Mouse (Mus musculus): ENCODE data around the gene Ciart.

GRCm38 (mm10) chr3:95894317-95895160, 12.5 kb upstream of the Ciart start:
- TF ChIP-seq CTCF (IDR thresholded peaks at IDR 0.05; ENCODE audit: low read depth) (no peak), EP300 (IDR thresholded peaks at IDR 0.05; ENCODE audit: low read depth) (no peak)
